Mouse (Mus musculus): ENCODE results near the gene Fignl2.

DNA sequence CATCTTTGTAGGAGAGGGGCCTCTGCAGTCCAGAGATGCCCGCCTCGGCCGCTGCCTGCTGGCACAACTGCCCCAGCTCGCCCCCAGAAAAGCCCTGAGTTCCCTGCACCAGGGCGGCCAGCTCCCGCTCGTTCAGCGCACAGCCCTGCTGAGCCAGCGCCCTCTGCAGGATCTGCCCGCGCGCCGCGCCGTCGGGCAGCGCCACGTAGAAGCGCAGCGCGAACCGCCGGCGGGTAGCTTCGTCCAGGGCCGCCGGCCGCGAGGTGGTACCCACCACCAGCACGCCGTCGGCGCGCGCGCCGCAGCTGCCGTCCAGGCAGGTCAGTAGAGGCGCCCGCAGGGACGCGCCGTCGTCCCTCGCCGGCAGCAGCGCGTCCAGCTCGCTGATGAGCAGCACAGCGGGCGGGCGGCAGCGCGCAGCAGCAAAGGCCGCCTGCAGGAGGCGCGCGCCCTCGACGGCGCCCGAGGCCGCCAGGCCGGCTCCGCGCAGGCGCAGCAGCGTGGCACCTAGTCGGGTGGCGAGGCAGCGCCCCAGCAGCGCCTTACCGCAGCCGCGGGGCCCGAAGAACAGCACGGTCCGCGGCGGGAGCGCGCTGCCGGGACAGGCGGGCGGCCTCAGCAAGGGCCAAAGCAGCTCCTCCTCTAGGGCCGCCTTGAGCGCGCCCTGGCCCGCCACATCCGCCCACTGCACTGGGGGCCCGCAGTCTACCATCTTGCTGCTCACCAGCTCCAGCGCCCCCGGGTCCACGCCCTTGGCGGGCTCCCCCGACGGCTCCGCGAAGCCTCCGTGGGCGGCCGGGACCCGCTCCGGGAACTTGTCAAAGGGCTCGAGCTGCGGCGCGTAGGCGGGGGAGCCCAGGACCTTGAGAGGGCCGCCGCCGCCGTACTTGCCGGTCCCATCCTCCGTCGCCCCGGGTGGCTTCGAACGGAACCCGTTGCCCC, 25.5 kb downstream of the Fignl2 start:
- TF ChIP-seq E2F4 (IDR thresholded peaks at IDR 0.05; ENCODE audit: insufficient read depth) (no peak), POLR2A (IDR thresholded peaks at IDR 0.05; ENCODE audit: insufficient read length, low read depth) (no peak), MYOG (IDR thresholded peaks at IDR 0.05; ENCODE audit: control insufficient read depth in 1 of 3, insufficient read depth in 1 of 3, insufficient read length in 2 of 3, low read depth in 2 of 3) (no peak), SRF (IDR thresholded peaks at IDR 0.05; ENCODE audit: control insufficient read depth, insufficient read length, low read depth) (no peak), MAX (IDR thresholded peaks at IDR 0.05; ENCODE audit: low read depth) (no peak), CEBPB (IDR thresholded peaks at IDR 0.05; ENCODE audit: insufficient read depth, poor library complexity, severe bottlenecking) (no peak), POLR2AphosphoS2 (IDR thresholded peaks at IDR 0.05; ENCODE audit: insufficient read length, low read depth) (no peak), MYOD1 (IDR thresholded peaks at IDR 0.05; ENCODE audit: control insufficient read depth in 1 of 3, insufficient read length in 2 of 3, low read depth in 2 of 3) (no peak), USF1 (IDR thresholded peaks at IDR 0.05; ENCODE audit: low read depth) (no peak), TCF12 (IDR thresholded peaks at IDR 0.05; ENCODE audit: insufficient read depth, poor library complexity, severe bottlenecking) (no peak), TCF3 (IDR thresholded peaks at IDR 0.05; ENCODE audit: insufficient read length, low read depth) (no peak), REST (IDR thresholded peaks at IDR 0.05; ENCODE audit: insufficient read depth, insufficient read length) (no peak)
